Mouse (Mus musculus): ENCODE measurements around the gene Pts. TPM values are rescaled to one million over a fixed set of nuclear protein-coding genes. Genes with fewer than 3 reads are reported as not detected.
A peak's percentile ranks its signal among the peaks of the same experiment; 100 is the strongest.

Gene Pts
- polyA plus RNA-seq, 1 experiment = 34.3 TPM

DNA sequence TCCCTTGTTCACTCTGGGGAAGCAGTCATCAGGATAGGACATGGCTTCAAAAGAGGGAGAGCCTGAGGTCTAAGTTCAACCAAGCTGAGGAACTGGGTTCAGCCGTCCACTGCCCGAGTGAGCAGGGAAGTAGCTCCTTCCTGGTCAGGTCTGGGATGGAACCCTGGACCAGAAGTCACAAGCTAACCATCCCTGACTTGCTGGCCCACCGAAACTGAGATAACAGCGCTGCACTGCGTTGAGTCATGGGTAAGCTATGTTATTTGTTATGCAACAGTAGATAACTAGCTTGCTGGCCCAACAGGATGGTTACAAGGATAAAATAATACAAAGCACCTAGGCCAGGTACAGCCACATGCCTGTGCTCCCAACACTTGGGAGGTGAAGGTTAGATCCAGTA lies 13.1 kb downstream of the Pts start:
- Histone ChIP-seq H3K27me3 (ENCODE audit: control insufficient read depth, insufficient read depth, low read length, poor library complexity, severe bottlenecking) (no peaks in the 10 kb centered on the region), H3K4me3 (ENCODE audit: low read depth, low read length) (no peak overlapping the region), H3K9ac (ENCODE audit: low read depth, poor library complexity, severe bottlenecking) (no peak overlapping the region), H3K36me3 (ENCODE audit: control insufficient read depth, insufficient read depth, low read length, poor library complexity, severe bottlenecking) (no peaks in the 10 kb centered on the region), H3K27ac (ENCODE audit: insufficient read depth, low read length) (no peak overlapping the region), H3K4me1 (ENCODE audit: control insufficient read depth, insufficient read depth, low read length) (peaks cover 2% of the 10 kb centered on the region), H3K9me3 (replicated peaks; ENCODE audit: control insufficient read depth, insufficient read depth, low read length, poor library complexity, severe bottlenecking) (no peaks in the 10 kb centered on the region)
- TF ChIP-seq EP300 (IDR thresholded peaks at IDR 0.05; ENCODE audit: insufficient read depth, low read depth, low read length) = no peak

DNA sequence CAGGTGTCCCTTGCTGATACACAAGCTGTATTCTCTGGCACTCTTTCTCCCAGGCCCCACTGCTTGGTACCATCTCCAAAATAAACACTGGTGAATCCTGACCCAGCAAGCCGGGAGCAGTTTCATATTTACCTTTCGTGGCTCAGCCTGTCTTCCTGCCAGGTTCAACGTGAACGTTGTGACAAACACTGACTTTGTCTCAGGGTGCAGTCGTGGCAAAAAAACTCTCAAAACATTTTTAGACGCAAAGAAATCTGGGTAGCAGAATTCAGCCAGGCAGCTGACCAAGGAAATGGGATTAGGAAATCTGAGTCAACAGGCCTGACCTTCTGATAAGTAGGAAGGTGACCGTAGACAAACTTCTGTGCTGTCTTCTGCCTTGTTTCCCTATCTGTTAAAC lies 21.0 kb downstream of the Pts start:
- no peak overlapping the region for H3K9ac ChIP-seq (ENCODE audit: low read depth, poor library complexity, severe bottlenecking)
- no peaks in the 10 kb centered on the region for H3K4me1 ChIP-seq (ENCODE audit: control insufficient read depth, insufficient read depth, low read length)
- H3K4me3 ChIP-seq (ENCODE audit: low read depth, low read length) = no peak overlapping the region
- H3K9me3 ChIP-seq (replicated peaks; ENCODE audit: control insufficient read depth, insufficient read depth, low read length, poor library complexity, severe bottlenecking) = no peaks in the 10 kb centered on the region
- no peak for TF ChIP-seq CTCF (IDR thresholded peaks at IDR 0.05; ENCODE audit: low read depth, low read length)
- TF ChIP-seq EP300 (IDR thresholded peaks at IDR 0.05; ENCODE audit: insufficient read depth, low read depth, low read length) = no peak
- TF ChIP-seq POLR2A (IDR thresholded peaks at IDR 0.05; ENCODE audit: insufficient read depth, low read length) = no peak
- H3K36me3 ChIP-seq (ENCODE audit: control insufficient read depth, insufficient read depth, low read length, poor library complexity, severe bottlenecking) = no peaks in the 10 kb centered on the region
- no peaks in the 10 kb centered on the region for H3K27me3 ChIP-seq (ENCODE audit: control insufficient read depth, insufficient read depth, low read length, poor library complexity, severe bottlenecking)
- no peak overlapping the region for H3K27ac ChIP-seq (ENCODE audit: insufficient read depth, low read length)

DNA sequence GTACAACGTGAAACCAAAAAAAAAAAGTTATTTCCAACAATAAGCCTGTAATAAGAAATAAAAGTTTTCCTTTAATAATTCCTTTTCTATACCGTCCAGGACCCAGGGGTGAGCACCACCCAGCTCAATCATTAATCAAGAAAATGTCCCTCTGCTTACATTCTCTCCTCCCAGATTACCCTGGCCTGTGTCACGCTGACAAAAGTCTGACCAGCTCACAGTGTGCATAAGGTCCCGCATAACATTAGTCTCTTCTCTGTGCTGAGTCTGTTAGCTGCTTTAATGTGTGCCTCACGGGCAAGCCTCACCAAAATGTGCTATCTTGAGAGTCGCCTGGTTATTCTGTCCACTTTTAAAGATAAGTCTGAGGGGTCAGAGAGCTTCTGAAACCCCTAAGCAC lies 23.1 kb downstream of the Pts start:
- Histone ChIP-seq H3K27me3 (ENCODE audit: control insufficient read depth, insufficient read depth, low read length, poor library complexity, severe bottlenecking) (no peaks in the 10 kb centered on the region), H3K9me3 (replicated peaks; ENCODE audit: control insufficient read depth, insufficient read depth, low read length, poor library complexity, severe bottlenecking) (no peaks in the 10 kb centered on the region), H3K36me3 (ENCODE audit: control insufficient read depth, insufficient read depth, low read length, poor library complexity, severe bottlenecking) (no peaks in the 10 kb centered on the region), H3K9ac (ENCODE audit: low read depth, poor library complexity, severe bottlenecking) (no peak overlapping the region), H3K4me1 (ENCODE audit: control insufficient read depth, insufficient read depth, low read length) (no peaks in the 10 kb centered on the region), H3K4me3 (ENCODE audit: low read depth, low read length) (no peak overlapping the region), H3K27ac (ENCODE audit: insufficient read depth, low read length) (no peak overlapping the region)
- TF ChIP-seq POLR2A (IDR thresholded peaks at IDR 0.05; ENCODE audit: insufficient read depth, low read length) (no peak), EP300 (IDR thresholded peaks at IDR 0.05; ENCODE audit: insufficient read depth, low read depth, low read length) (no peak), CTCF (IDR thresholded peaks at IDR 0.05; ENCODE audit: low read depth, low read length) (no peak)

DNA sequence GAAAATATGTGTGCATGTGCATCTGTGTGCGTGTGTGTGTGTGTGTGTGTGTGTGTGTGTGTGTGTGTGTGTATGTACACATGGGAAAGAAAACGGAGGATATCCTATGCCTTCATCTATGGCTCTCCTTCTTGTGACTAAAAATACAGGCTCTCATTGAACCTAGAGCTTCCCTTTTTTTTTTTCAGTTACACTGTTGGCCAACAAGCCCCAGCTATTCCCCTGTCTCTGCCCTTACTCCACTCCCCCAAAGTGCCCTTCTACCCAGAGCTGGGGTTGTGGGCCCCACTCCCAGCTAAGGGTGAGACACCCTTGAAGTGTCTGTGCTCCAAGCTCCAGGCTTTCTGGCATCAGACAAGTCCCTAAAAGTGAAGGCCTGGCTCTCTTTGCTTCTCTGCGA lies 25.6 kb downstream of the Pts start:
- Histone ChIP-seq H3K27me3 (ENCODE audit: control insufficient read depth, insufficient read depth, low read length, poor library complexity, severe bottlenecking) (no peaks in the 10 kb centered on the region), H3K9me3 (replicated peaks; ENCODE audit: control insufficient read depth, insufficient read depth, low read length, poor library complexity, severe bottlenecking) (no peaks in the 10 kb centered on the region), H3K4me1 (ENCODE audit: control insufficient read depth, insufficient read depth, low read length) (no peaks in the 10 kb centered on the region), H3K9ac (ENCODE audit: low read depth, poor library complexity, severe bottlenecking) (no peak overlapping the region), H3K36me3 (ENCODE audit: control insufficient read depth, insufficient read depth, low read length, poor library complexity, severe bottlenecking) (no peaks in the 10 kb centered on the region), H3K4me3 (ENCODE audit: low read depth, low read length) (no peak overlapping the region), H3K27ac (ENCODE audit: insufficient read depth, low read length) (no peak overlapping the region)
- TF ChIP-seq CTCF (IDR thresholded peaks at IDR 0.05; ENCODE audit: low read depth, low read length) = no peak
- TF ChIP-seq POLR2A (IDR thresholded peaks at IDR 0.05; ENCODE audit: insufficient read depth, low read length) = no peak
- no peak for TF ChIP-seq EP300 (IDR thresholded peaks at IDR 0.05; ENCODE audit: insufficient read depth, low read depth, low read length)

DNA sequence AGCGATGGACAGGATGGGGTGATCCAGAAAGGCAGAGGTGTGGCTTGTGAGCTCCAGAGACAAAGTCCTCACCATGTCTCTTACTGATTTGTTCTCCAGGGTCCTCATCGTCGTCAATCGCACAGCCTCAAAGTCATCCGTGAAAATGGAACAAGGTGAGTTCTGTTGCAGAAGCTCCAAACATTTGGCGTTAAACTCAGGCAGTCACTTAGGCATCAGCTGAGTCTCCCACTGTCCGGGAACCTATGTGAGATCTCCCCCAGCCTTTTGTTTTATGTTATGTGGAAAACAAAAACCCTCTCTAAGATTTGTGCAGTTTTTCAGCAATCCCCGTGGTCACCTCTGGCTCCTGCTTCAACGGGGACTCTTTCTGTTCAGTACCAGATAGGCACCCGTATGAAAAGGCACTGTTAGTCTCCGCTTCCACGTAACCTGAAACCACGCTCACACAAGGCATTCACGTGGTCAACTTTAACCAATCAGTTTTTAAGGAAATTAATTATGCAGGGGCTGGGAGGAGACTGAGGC lies 27.5 kb downstream of the Pts start:
- no peaks in the 10 kb centered on the region for H3K27me3 ChIP-seq (ENCODE audit: control insufficient read depth, insufficient read depth, low read length, poor library complexity, severe bottlenecking)
- no peak overlapping the region for H3K27ac ChIP-seq (ENCODE audit: insufficient read depth, low read length)
- H3K9me3 ChIP-seq (replicated peaks; ENCODE audit: control insufficient read depth, insufficient read depth, low read length, poor library complexity, severe bottlenecking) = no peaks in the 10 kb centered on the region
- peaks cover 2% of the 10 kb centered on the region for H3K4me1 ChIP-seq (ENCODE audit: control insufficient read depth, insufficient read depth, low read length)
- H3K9ac ChIP-seq (ENCODE audit: low read depth, poor library complexity, severe bottlenecking) = 0 out of 2 replicates have a peak overlapping the region, but pooled peaks have one; percentile 7
- no peaks in the 10 kb centered on the region for H3K36me3 ChIP-seq (ENCODE audit: control insufficient read depth, insufficient read depth, low read length, poor library complexity, severe bottlenecking)
- H3K4me3 ChIP-seq (ENCODE audit: low read depth, low read length) = peak overlapping the region; percentile 42
- no peak for TF ChIP-seq EP300 (IDR thresholded peaks at IDR 0.05; ENCODE audit: insufficient read depth, low read depth, low read length)
- no peak for TF ChIP-seq POLR2A (IDR thresholded peaks at IDR 0.05; ENCODE audit: insufficient read depth, low read length)
- no peak for TF ChIP-seq CTCF (IDR thresholded peaks at IDR 0.05; ENCODE audit: low read depth, low read length)

DNA sequence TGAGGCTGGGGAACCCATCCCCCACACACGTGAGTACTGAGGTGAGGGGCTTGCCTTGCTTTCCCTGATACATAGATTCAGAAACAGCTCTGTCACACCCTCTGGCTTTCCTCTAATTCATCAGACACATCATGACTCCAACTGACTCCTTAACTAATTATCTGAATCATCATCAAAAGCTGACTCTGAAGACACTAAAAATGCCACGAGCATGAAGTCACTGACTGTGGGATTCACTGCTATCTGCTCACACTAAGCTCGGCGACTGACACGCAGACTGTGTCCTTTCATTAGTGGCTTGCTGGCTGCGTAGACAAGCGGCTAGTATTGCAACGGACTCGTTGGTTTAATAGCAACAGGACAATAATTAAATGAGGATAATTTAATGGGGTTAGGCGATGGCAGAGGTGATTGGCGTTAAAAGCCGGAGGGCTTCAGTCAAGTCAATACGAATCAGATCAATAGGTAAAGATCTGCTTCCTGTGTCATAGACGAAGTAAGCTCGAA lies 28.0 kb downstream of the Pts start:
- Histone ChIP-seq H3K4me1 (ENCODE audit: control insufficient read depth, insufficient read depth, low read length) (peaks cover 2% of the 10 kb centered on the region), H3K9me3 (replicated peaks; ENCODE audit: control insufficient read depth, insufficient read depth, low read length, poor library complexity, severe bottlenecking) (no peaks in the 10 kb centered on the region), H3K27me3 (ENCODE audit: control insufficient read depth, insufficient read depth, low read length, poor library complexity, severe bottlenecking) (no peaks in the 10 kb centered on the region), H3K36me3 (ENCODE audit: control insufficient read depth, insufficient read depth, low read length, poor library complexity, severe bottlenecking) (no peaks in the 10 kb centered on the region), H3K4me3 (ENCODE audit: low read depth, low read length) (peak overlapping the region; percentile 42; the same call in 1 of the 2 replicates), H3K9ac (ENCODE audit: low read depth, poor library complexity, severe bottlenecking) (no peak overlapping the region), H3K27ac (ENCODE audit: insufficient read depth, low read length) (no peak overlapping the region)
- no peak for TF ChIP-seq EP300 (IDR thresholded peaks at IDR 0.05; ENCODE audit: insufficient read depth, low read depth, low read length)
